Mouse (Mus musculus): ENCODE data around the gene Trp53.

Trp53 gene

GRCm38 (mm10) chr11:69632284-69633089 is 52.3 kb downstream of the Trp53 start, which contains the start of gene Fxr2:
Fxr2 (plus strand) TSS chr11:69632990.
- DNase-seq: peak; percentile 100

GRCm38 (mm10) chr11:69633128-69633866 is 53.1 kb downstream of the Trp53 start:
- peak; percentile 70 for DNase-seq

- DNase-seq: no peak
These were observed 55.3 kb downstream of the Trp53 start for GRCm38 (mm10) chr11:69635471-69635870.
